Mouse (Mus musculus) kidney, postnatal 36 days (tissue): Measurements from ENCODE around the gene Notch2.
"Not testable (repeated sequence)": the region's sequence is repeated elsewhere in the genome, so short reads cannot be mapped to it uniquely, and the experiment has no call there.

ENCODE experiments used
- DNase-seq, 2 experiments: peaks; one replicate each; pipeline ENCODE4 v3.0.0; 2021 to 2022; ENCODE audit warnings: mixed read lengths in 2 of 2

Gene Notch2

GRCm38 (mm10) chr3:98031104-98031503 lies 17.8 kb downstream of the Notch2 start:
- DNase-seq = no peak

GRCm38 (mm10) chr3:98032191-98032590 lies 18.9 kb downstream of the Notch2 start:
- DNase-seq = no peak

- no peak for DNase-seq
Observed at GRCm38 (mm10) chr3:98032944-98033343, 19.6 kb downstream of the Notch2 start.

GRCm38 (mm10) chr3:98034622-98035593 lies 21.6 kb downstream of the Notch2 start:
- no peak for DNase-seq

- no peak for DNase-seq
Observed at GRCm38 (mm10) chr3:98036161-98036560, 22.8 kb downstream of the Notch2 start.

GRCm38 (mm10) chr3:98037151-98037550 lies 23.8 kb downstream of the Notch2 start:
- no peak for DNase-seq

GRCm38 (mm10) chr3:98038658-98039057 lies 25.3 kb downstream of the Notch2 start:
- no peak for DNase-seq

GRCm38 (mm10) chr3:98039223-98039622 lies 25.9 kb downstream of the Notch2 start:
- DNase-seq = no peak

GRCm38 (mm10) chr3:98039666-98040456 lies 26.5 kb downstream of the Notch2 start:
- no peak for DNase-seq

GRCm38 (mm10) chr3:98040836-98041235 lies 27.5 kb downstream of the Notch2 start:
- no peak for DNase-seq

- no peak for DNase-seq
Observed at GRCm38 (mm10) chr3:98042301-98042700, 29.0 kb downstream of the Notch2 start.

- peak in 1 of 2 experiments; percentile 55 for DNase-seq
Observed at GRCm38 (mm10) chr3:98042955-98043456, 29.7 kb downstream of the Notch2 start.

- DNase-seq = no peak
Observed at GRCm38 (mm10) chr3:98043669-98044068, 30.3 kb downstream of the Notch2 start.

- DNase-seq = peak; percentile 45 to 73
Observed at GRCm38 (mm10) chr3:98044768-98045368, 31.5 kb downstream of the Notch2 start.

GRCm38 (mm10) chr3:98045465-98046148 lies 32.3 kb downstream of the Notch2 start:
- no peak for DNase-seq

- peak in 1 of 2 experiments; percentile 41 for DNase-seq
Observed at GRCm38 (mm10) chr3:98046305-98046704, 33.0 kb downstream of the Notch2 start.

- no peak for DNase-seq
Observed at GRCm38 (mm10) chr3:98049671-98050070, 36.3 kb downstream of the Notch2 start.

GRCm38 (mm10) chr3:98050086-98050485 lies 36.8 kb downstream of the Notch2 start:
- not testable (repeated sequence) for DNase-seq

GRCm38 (mm10) chr3:98050492-98051406 lies 37.4 kb downstream of the Notch2 start:
- DNase-seq = no peak

GRCm38 (mm10) chr3:98051407-98051968 lies 38.2 kb downstream of the Notch2 start:
- no peak for DNase-seq
